Mouse (Mus musculus) CD8-positive naive resting alpha-beta T cell, adult 2 months (primary cell): ENCODE measurements around the gene Smco2.

Source experiments
- DNase-seq, 2 experiments: peaks; one replicate each; pipeline ENCODE4 v3.0.0; 2022; ENCODE audit warnings: low read depth in 2 of 2, low spot score in 2 of 2

The Smco2 gene

DNA sequence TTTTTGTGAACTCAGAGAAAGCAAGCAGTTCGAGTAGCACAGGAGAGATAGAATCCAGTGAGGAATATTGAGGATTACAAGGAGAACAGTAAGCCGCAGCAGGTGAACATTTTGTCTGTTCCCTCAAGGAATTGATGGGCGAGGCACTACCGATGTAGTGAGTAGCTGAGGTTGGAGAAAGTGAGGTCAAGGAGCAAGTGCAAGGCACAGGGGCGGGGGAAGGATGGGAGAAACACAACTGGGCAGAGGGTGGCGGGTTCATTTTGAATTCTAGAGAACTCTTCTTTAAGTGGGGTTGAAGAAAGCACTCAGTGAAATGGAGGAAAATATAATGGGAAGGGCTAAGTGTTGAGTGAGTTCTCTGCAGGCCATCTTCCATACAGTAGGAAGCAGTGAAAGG is 48.8 kb downstream of the Smco2 start:
- no peak for DNase-seq

DNA sequence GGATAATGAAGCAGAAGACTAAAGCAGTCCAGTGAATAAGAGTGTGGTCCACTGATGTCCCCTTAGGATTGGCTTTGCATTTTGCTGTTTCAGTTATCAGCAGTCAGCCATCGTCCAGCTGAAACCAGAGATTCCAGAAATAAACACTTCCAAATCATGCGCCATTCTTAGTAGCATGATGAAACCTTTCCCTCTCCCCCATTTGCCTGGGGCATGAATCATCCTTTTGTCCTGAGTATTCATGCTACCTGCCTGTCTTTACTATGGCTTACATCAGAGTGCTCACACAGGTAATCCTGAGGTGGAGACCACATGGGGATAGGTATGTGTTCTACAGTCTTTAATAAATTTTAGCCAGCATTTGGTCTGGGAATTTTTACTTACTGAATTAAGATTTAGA is 49.7 kb downstream of the Smco2 start:
- no peak for DNase-seq

DNA sequence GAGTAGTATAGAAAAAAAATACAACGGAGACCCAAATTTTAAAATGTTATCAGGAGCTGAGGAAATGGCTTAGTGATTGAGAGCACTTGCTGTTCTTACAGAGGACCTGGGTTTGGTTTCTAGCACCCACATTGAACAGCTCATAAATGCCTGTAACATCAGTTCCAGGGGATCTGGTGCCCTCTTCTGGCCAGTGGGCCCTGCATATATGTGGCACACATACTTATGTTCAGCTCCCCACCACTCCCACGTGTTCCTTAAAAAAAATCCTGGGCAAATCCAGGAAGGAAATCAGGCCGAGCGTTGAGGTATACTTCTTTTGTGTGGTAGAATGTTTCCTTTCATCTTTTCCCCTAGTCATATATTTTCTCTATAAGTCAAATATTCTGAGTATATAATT is 52.0 kb downstream of the Smco2 start:
- no peak for DNase-seq

DNA sequence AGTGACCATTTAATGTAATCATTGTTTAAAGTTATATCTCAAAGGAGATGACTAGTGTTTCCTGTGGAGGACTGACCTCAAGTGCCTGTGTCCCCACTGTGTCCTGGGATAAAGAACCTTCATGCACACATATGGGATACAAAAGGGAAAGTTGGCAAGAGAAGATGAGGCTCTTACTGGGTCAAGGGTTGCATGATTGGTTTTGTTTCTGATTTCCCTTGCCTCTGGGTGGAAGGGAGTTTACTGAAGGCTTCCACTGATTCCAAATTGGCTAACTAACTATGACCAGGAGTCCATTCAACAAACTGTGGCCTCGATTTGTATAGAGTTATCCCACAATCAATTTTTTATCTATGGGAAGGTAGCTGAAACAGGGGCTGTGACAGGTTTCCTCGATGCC is 53.7 kb downstream of the Smco2 start:
- no peak for DNase-seq

DNA sequence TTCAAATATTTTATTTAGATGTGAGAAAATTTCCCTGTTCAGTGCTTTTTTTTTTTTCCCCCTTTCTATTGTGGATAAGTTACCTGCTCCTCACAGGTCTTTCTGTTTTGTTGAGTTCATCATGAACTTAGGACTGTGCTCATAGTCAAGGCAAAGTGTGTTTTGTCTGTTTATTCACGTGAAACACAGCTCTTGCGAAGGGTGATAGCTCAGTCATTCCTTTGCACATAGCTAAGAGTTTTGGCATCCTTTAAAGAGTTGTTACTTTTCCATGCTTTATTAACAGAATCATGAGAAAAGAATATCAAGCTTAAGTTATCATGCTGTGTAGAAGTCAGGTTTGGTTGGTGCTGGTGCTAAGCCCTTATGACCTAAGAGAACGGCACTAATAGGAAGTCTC is 54.8 kb downstream of the Smco2 start:
- DNase-seq = no peak

DNA sequence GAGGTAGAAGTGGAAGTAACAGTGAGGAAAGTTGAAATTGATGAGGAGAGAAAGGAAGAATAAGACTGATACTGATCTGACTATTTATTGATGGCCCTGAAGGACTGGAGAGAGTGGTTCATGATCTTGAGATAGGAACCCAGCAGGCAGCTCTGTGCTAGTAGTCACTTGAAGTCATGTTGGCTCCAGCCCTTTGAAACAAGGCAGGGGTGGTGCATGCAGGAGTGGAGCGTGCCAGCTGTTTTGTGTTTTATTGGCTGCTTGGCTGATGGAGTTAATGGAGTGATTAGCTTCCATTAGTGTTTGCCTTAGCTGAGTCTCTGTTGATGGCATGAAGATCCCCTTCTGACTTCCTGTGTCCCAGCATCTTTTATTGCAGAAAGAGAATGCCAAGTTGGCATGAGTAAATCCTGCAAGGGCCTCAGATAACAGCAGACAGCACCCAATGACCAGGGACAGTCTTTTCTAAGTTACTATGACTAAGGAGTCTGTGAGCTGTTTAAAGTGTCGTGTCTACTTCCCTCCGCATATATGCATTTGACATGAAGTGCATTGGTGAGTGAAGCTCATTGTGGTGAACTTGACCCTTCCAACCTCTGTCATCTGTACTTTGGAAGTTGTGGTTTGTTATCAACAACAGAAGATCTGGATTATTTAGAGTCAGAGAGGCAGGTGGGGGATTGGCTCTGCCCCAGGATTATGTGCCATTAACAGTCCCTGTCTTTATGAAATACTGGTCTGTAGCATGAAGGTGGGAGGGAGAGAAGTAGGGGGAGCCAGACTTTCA is 56.3 kb downstream of the Smco2 start:
- no peak for DNase-seq

DNA sequence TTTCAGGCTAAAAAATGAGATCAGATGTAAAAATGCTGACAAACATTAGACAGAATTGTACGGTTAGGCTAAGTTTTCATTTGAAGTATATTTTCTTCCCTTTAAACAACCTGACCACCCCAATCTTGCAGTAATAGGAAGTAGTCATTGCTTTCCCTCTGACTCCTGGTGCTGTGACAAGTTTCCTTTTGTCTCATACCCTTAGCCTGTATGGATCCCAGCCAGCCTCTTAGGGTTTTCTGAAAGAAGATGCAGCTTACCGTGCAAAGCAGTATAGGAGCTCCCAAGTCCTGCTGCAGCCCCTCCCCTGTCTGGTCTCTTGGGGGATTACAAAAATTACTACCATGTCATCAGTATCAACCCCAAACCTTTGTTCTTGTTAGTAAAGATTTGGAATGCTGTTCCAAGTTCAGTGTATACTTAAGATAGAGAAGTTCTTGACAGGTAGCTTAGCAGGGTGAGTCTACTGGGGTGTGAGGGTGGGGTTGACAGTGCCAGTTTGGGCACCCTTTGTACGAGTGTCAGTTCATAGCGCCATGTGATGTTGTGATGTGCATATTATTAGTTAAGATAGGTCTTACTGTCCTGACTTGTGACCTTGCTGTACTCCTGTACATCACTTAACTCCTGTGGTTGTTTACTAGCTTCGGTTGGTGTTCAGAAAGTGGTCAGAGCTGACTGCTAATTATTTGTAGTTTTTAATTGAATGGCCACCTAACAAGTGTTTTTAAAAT is 57.3 kb downstream of the Smco2 start:
- no peak for DNase-seq

DNA sequence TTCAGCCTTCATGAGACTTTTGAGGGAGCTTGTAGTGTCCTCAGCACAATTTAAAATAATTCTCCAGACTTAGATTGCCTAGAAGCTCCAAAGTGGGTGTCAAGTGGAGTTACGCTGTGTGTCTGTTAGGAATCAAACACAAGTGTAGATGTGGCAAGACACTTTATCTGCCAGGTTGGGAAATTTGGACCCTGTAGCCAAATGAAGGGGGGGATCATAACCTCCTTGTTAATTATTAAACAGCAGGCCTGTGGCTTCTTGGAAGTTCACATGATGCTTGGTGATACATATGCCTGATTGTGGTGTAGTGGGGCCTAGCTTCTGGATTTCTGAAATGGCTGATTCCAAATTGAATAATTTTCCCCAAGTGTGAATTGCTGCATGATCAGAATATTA is 57.9 kb downstream of the Smco2 start:
- no peak for DNase-seq

DNA sequence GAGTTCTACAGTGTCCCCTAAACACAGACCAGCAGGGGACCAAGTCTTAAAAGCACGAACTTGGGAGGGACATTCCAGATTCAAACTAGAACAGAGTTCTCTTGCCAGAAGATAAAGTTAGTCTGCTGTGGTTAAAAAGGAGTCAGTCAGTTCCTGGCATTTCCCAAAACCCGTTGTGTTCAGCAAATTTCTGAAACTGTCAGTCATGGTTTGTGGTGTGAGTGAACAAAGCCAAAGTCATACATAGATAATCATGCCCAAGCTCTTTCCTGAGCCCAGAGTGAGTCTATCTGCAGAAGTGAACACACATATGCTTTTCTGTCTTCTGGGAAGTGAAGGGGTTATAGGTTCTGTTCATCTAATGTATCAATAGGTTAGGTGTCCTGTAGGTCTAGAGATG is 58.9 kb downstream of the Smco2 start:
- DNase-seq = no peak

DNA sequence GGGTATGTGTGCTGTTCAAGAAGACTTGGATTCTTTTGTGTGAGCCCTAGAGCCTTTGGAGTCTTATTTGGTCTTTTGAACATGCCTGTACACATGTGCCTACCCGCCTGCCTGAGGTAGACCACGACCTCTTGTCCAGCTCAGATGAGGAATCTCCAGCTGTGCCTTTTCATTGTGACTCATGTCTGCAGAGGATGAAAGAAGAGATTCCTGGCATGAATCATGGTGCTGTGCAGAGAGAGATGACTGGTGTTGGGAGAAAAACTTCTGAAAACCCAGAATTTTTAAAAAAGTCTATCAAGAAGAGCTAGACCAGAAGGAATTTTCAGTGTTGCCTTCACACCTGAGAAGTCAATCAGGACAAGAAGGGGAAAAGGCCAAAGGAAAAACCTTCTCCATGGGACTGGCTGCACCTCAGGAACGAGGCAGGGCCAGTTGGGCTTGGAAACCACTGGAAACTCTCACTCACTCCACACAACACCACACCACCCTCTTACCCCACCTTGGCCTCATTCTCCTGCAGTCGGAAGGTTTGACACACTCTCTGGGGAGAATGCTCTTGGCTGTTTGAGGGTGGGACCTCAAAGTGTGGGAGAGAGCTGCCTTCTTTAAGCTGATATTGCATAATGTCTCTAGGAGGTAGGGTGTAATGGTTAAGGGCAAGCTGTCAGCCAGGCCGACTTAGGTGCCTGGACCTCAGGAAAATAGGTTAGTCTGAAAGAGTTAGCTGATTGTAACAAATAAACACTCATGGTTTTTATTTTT is 60.0 kb downstream of the Smco2 start:
- DNase-seq = no peak

DNA sequence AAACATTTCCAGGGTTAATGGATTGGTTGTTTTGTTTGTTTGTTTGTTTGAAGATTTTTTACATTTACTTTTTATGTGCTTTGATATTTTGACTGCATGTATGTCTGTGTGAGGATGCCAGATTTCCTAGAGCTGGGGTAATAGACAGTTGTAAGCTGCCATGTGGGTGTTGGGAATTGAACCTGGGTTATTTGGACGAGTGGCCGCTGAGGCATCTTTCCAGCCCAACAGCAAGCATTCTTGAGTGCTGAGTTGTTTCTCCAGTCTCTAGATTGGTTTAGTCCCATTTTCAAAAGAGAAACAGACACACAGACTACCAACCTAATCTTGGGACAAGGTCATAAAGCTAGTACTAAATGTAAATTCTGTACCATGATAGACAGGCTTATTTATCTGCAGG is 60.9 kb downstream of the Smco2 start:
- DNase-seq = no peak

DNA sequence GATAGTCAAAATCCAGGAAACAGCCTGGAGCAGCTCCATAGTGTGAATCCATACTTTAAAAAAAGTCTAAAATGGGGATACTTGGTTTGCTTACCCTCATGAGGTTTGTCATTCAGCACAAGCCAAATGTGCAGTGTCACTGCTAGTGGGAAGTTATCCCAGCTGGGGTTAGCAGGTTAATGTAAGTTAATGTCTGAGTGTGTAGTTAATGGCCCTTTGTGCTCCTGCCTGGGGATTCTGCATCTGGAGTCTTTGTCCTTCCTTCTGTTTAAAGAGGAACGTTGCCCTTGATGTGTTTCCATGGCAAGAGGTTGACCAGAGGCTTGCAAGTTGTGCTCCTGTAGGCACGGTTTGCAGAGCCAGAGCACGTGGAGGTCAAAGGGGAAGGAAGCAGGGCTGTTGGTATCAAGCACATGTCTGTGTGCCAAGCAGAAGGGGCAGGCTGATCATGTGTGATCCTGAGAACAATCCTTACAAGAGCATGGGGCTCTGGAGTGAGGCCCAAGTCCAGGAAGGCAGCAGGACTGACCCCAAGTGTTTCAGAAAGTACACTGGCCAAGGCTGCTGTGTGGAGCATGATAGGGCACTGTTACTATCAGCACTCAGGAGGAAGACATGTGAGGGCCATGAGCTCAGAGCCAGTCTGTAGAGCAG is 63.1 kb downstream of the Smco2 start:
- DNase-seq = no peak

DNA sequence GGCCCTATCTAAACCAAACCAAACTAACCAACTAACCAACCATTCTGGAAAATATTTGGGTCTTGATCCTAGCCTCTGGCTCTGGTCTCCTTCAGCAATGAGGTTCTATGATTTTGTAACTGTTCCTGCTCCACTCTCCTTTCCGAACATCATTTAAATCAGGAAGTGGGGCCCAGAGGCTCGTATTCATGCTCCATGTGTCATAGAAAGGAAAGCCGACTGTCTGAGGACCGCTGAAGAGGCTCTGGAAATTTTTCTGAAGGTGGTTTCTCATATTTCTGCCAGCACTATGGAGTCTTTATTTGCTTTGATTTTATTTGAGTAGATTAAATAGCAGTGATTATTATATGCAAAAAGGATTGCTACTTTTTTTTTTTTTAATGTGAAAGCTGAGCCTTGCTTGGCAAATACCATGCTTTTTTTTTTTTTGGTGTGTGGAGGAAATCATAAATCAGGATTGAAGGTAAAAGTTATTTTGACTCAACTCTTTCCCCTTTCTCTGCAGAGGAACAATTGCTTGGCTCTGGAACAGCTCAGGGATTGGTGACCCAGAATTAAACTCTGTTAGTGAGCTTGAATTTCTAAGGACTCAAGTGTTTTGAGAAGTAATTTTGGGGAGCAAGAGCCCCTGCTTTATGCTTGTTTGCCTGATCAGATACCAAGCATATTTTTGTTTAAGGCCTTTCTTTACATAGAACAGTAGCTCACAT is 63.7 kb downstream of the Smco2 start:
- DNase-seq = no peak

DNA sequence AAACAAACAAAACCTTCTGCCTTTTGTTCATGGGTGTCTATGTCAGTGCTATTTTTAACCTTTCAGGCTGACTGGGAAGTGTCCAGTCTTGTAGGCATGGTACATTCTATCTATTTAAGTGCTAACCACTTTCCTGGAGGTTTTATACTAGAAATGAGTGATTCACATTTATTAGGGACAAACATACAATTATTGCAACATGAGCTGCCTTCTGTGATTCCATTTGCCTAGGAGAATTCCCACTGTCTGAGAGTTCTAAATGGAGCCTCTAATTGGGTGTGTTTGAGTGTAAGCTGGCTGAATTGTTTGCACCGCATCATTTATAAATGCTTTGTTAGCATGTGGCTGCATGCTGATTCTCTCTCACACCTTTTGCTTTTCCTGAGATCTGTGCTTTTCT is 65.9 kb downstream of the Smco2 start:
- DNase-seq = no peak

DNA sequence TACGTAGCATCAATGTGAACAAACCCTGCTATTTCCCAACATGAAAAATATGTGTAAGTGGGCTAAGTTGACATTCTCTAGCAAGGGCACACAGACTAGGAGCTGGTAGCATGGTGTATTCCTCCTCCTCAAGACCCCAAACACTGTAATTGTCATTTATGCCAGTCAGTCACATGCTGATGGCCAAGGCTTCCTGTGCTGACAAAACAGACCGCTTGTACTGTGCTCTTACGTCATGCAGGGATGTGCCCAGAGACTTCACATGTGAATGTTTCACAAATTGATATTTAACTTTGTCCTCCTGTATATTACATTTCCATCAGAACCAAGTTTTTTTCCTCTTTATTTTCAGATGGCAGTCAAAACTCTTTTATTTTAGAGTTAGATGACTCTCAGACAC is 67.5 kb downstream of the Smco2 start:
- no peak for DNase-seq

DNA sequence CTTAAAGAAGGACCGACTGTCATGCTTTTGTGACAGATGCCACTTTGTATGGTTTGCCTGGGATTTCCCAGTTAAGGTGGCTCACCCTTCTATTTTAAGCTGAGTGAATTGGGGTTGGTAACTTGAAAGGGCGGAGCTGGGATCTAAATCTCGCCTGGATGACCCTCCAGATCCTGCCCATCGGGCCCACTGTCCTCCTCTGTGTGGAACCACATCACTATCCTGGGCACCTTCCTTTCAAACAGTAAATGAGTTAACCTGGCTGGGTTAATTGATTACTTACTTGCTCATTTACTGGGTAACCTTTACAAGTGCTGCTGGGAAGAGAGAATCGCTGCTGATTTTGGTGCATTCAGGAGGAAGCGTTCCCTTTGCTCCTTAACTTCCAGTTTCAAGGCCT is 68.4 kb downstream of the Smco2 start:
- DNase-seq = no peak
